Mouse (Mus musculus): ENCODE results near the gene Theg. TPM values are rescaled to one million over a fixed set of nuclear protein-coding genes. Genes with fewer than 3 reads are reported as not detected.
A peak's percentile ranks its signal among the peaks of the same experiment; 100 is the strongest.

The Theg gene
- total and polyA plus RNA-seq, 3 experiments = not detected

- no peaks in the 10 kb centered on the region for H3K9me3 ChIP-seq (replicated peaks; ENCODE audit: insufficient read depth, low read length)
- peak; percentile 72 for DNase-seq (ENCODE audit: low read depth, low spot score)
- H3K4me1 ChIP-seq (ENCODE audit: control insufficient read depth in 1 of 2, insufficient read depth in 2 of 2, low read length in 2 of 2) = peaks cover 4 to 10% of the 10 kb centered on the region in 2 experiments
- no peak overlapping the region for H3K27ac ChIP-seq (ENCODE audit: control insufficient read depth, low read depth, low read length)
- H3K9ac ChIP-seq (ENCODE audit: control insufficient read depth, low read depth, low read length, poor library complexity, severe bottlenecking) = no peak overlapping the region
- H3K4me3 ChIP-seq (ENCODE audit: control insufficient read depth in 1 of 2, insufficient read depth in 1 of 2, low read depth in 2 of 2, low read length in 2 of 2) = no peak overlapping the region
- H3K79me2 ChIP-seq (ENCODE audit: control insufficient read depth, insufficient read depth, low read length, poor library complexity) = no peaks in the 10 kb centered on the region
- TF ChIP-seq ZC3H11A (IDR thresholded peaks at IDR 0.05; ENCODE audit: low read depth, low read length) (peak; percentile 36; the same call in 1 of the 2 replicates), RAD21 (IDR thresholded peaks at IDR 0.05; ENCODE audit: low read depth, low read length) (peak; percentile 86), CTCF (IDR thresholded peaks at IDR 0.05 in 2 of 3, conservative IDR thresholded peaks at IDR 0.05 in 1 of 3; ENCODE audit: control insufficient read depth in 1 of 3, insufficient read depth in 1 of 3, low read depth in 2 of 3, low read length in 3 of 3, poor library complexity in 1 of 3, severe bottlenecking in 1 of 3) (peak; percentile 80 to 89 (median 86)), SMC3 (IDR thresholded peaks at IDR 0.05; ENCODE audit: low read depth, low read length) (peak; percentile 67), MAZ (IDR thresholded peaks at IDR 0.05; ENCODE audit: low read depth, low read length) (no peak)
- no peaks in the 10 kb centered on the region for H3K27me3 ChIP-seq (ENCODE audit: control insufficient read depth in 1 of 2, insufficient read depth in 2 of 2, low read length in 2 of 2)
- peaks cover 0 to 5% of the 10 kb centered on the region in 2 experiments; a peak in 2 of 4 replicates for H3K36me3 ChIP-seq (ENCODE audit: control insufficient read depth in 1 of 2, insufficient read depth in 2 of 2, low read length in 2 of 2)
Measured at GRCm38 (mm10) chr10:79594872-79595589, 7.9 kb upstream of the Theg start.

GRCm38 (mm10) chr10:79594111-79594510, 7.0 kb upstream of the Theg start:
- H3K36me3 ChIP-seq (ENCODE audit: control insufficient read depth in 1 of 2, insufficient read depth in 2 of 2, low read length in 2 of 2) = peaks cover 0 to 5% of the 10 kb centered on the region in 2 experiments; a peak in 2 of 4 replicates
- H3K9ac ChIP-seq (ENCODE audit: control insufficient read depth, low read depth, low read length, poor library complexity, severe bottlenecking) = no peak overlapping the region
- no peak for TF ChIP-seq TCF12 (IDR thresholded peaks at IDR 0.05; ENCODE audit: low read depth, low read length)
- TF ChIP-seq ZC3H11A (IDR thresholded peaks at IDR 0.05; ENCODE audit: low read depth, low read length) = no peak
- no peak for TF ChIP-seq CTCF (IDR thresholded peaks at IDR 0.05 in 2 of 3, conservative IDR thresholded peaks at IDR 0.05 in 1 of 3; ENCODE audit: control insufficient read depth in 1 of 3, insufficient read depth in 1 of 3, low read depth in 2 of 3, low read length in 3 of 3, poor library complexity in 1 of 3, severe bottlenecking in 1 of 3)
- TF ChIP-seq EP300 (IDR thresholded peaks at IDR 0.05; ENCODE audit: low read depth in 1 of 2, low read length in 2 of 2) = peak; percentile 68 to 78
- TF ChIP-seq NRF1 (IDR thresholded peaks at IDR 0.05; ENCODE audit: insufficient read depth, low read depth, low read length, poor library complexity, severe bottlenecking) = no peak
- TF ChIP-seq RCOR1 (IDR thresholded peaks at IDR 0.05; ENCODE audit: low read depth, low read length) = peak; percentile 60; the same call in 1 of the 2 replicates
- no peak for TF ChIP-seq ELF1 (IDR thresholded peaks at IDR 0.05; ENCODE audit: low read depth, low read length)
- peak; percentile 82 for TF ChIP-seq GATA1 (IDR thresholded peaks at IDR 0.05; ENCODE audit: low read depth, low read length)
- TF ChIP-seq RAD21 (IDR thresholded peaks at IDR 0.05; ENCODE audit: low read depth, low read length) = no peak
- TF ChIP-seq BHLHE40 (IDR thresholded peaks at IDR 0.05; ENCODE audit: borderline replicate concordance, low read depth, low read length) = no peak
- TF ChIP-seq ZNF384 (IDR thresholded peaks at IDR 0.05; ENCODE audit: low read depth, low read length) = no peak
- peak; percentile 89 for TF ChIP-seq ETS1 (IDR thresholded peaks at IDR 0.05; ENCODE audit: low read depth, low read length)
- 0 out of 2 replicates have a peak, but pooled peaks have one; percentile 38 for TF ChIP-seq SIN3A (IDR thresholded peaks at IDR 0.05; ENCODE audit: low read length)
- TF ChIP-seq ZMIZ1 (IDR thresholded peaks at IDR 0.05; ENCODE audit: low read depth, low read length) = no peak
- no peak for TF ChIP-seq CHD2 (IDR thresholded peaks at IDR 0.05; ENCODE audit: low read length)
- H3K4me3 ChIP-seq (ENCODE audit: control insufficient read depth in 1 of 2, insufficient read depth in 1 of 2, low read depth in 2 of 2, low read length in 2 of 2) = no peak overlapping the region
- no peaks in the 10 kb centered on the region for H3K27me3 ChIP-seq (ENCODE audit: control insufficient read depth in 1 of 2, insufficient read depth in 2 of 2, low read length in 2 of 2)
- H3K79me2 ChIP-seq (ENCODE audit: control insufficient read depth, insufficient read depth, low read length, poor library complexity) = no peaks in the 10 kb centered on the region
- peak; percentile 70 for DNase-seq (ENCODE audit: low read depth, low spot score)
- no peak overlapping the region for H3K27ac ChIP-seq (ENCODE audit: control insufficient read depth, low read depth, low read length)
- H3K4me1 ChIP-seq (ENCODE audit: control insufficient read depth in 1 of 2, insufficient read depth in 2 of 2, low read length in 2 of 2) = peaks cover 4 to 10% of the 10 kb centered on the region in 2 experiments
- no peaks in the 10 kb centered on the region for H3K9me3 ChIP-seq (replicated peaks; ENCODE audit: insufficient read depth, low read length)

Measured in MEL (cell line).